Mouse (Mus musculus): ENCODE results near the gene Scp2d1.
"Not testable (repeated sequence)": the region's sequence is repeated elsewhere in the genome, so short reads cannot be mapped to it uniquely, and the experiment has no call there.

Scp2d1 gene

DNA sequence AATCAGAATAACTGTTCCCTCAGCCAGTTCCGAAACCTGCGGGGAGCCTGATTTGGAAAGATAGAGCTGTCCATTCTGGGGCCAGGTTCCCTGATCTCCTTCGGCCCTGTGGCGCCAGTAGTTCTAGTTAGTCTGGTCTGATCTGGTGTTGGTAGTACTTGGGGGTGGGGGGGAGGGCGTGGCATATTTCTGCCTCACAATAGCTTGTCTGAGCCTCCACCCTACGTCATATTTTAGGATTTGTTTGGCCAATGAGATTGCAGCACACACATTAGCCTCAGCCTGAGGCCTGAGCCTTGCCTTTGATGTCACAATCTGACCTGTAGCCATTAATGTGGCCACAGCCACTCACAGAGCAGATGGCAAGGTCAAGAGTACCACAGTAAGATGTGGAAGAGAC is at the start of gene Scp2d1:
Scp2d1 (plus strand) TSS at position 301 of the 400 bp plus-strand sequence.
- not testable (repeated sequence) for DNase-seq (ENCODE audit: low spot score)

DNA sequence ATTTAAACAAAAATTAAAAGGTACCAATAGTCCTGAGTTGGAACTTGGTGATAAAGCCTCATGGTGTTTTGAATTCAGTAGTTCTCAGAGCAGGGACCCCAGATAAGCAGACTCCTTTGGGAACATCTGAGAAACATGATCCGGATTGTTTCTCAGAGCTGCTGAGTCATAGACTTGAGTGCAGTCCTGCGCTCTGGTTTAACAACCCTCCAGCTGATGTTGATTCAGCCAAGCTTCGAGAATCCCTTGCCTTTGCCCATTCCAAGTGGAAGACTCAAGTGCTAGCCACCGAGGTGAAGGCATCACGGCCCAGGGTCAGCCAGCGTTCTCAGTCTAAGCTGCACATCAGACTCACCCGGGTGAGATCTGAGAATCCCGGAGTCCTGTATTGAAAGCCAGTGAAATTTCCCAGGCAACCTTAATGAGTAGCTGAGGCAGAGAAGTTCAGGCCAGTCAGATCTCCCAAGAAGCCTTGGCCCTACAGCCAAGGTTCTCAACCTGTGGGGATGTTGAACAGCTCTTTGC is 48.8 kb upstream of the Scp2d1 start:
- DNase-seq (ENCODE audit: low spot score), result no peak

DNA sequence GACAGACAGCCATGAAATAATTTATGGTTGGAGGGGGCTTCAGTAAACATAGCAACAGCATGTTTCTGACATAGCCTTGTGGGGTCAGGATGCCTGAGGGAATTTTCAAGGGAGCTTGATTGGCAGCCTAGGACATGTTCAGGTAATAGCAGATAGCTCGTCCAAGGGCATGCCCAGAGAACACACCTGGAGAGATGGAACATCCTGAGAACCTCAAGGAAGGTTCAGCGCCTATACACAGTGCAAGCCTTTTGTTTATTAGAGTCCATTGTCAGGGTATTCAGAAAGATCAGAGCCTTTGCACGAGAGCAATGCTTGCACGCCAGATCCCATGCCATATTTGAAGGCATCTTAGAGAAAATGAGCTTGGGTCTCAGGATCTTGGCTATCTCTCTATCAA is 47.8 kb upstream of the Scp2d1 start:
- DNase-seq (ENCODE audit: low spot score), result no peak

DNA sequence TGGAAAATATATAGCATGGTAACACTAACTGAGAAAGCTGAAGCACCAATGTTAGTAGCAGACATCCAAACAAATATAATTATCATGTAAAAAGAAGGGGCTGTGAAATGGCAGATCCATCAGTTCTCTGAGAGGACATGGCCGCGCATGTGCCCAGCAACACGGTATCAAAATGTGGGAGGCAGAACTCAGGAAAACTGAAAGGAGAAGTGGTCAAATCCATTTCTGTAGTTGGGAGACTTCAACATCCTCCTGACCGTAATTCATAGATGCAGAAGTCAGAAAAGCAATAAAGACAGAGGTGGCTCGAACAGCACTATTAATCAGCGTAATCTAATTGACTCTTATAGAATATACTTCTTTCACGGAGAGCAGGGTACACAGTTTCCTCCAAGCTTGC is 44.2 kb upstream of the Scp2d1 start:
- DNase-seq (ENCODE audit: low spot score), result no peak

DNA sequence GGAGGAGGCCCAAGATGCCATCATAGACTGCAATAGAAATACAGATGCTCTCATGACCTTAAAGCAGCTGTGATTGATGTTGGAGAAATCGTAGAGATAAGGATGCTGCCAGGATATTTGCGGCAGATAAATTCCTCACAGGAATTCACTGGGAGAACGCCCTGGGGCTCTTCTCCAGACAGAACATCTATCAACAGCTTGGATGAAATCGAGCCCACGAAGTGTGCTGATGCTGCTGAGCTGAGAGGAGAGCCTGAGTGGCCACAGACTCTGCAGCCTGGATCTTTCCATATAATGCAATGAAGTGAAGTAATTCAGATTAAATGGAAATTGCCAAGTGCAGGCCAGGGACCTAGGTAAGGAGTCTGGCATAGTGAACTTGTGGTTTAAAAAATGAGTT is 42.7 kb upstream of the Scp2d1 start:
- no peak for DNase-seq (ENCODE audit: low spot score)

DNA sequence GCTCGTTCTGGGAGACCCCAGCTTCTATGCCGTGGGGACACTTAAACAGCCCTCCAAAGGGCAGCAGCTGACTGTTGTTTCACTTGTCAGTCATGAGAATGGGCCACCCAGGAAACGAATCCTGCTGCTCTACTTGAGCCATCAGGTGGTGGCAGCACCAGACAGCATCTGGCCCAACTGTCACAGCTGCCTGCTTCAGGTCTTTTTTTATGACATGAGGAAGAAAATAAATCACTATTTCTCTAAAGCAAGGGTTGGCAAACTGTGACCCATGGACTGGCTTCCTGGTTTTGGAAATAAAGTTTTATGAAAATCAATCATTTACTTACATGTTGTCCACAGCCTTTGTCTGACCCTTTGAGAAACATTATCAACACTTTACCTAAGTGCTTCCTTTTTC is 41.6 kb upstream of the Scp2d1 start:
- DNase-seq (ENCODE audit: low spot score), result no peak

DNA sequence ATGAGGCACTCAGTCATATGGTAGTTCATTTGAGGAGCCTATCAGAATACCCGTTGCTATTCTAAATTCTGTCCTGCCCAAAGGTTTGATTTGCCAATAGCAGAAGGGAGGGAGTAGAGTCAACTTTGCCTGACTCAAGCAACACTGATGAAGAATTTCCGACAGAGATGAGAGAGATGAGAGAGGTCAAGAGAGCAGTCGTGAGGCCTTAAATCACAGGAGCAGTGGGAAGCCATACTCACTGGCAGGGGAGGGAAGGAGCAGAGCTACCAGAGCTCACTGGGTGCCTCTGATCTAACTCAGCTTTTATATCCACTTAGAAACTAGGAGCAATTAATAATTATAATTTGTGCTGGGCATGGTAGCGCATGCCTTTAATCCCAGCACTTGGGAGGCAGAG is 41.0 kb upstream of the Scp2d1 start:
- DNase-seq (ENCODE audit: low spot score), result no peak

DNA sequence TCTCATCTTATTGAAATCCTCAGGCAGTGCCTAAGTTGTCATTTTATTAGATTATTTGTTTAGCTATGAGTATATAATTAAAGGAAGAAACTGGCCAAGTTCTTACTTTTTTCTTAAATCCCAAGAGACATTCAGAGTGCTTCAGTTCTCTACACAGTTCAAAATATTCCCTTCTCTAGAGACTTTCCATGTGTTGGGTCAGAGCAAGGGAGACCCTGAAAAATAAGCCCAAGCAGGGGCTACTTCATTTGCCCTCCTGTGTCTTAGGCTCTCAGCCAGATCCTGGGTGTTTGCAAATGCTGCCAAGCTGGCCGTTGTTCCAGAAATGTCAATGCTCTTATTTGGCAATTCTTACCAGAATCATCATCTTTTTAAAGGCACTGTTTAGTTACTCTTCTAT is 40.3 kb upstream of the Scp2d1 start:
- DNase-seq (ENCODE audit: low spot score), result no peak

DNA sequence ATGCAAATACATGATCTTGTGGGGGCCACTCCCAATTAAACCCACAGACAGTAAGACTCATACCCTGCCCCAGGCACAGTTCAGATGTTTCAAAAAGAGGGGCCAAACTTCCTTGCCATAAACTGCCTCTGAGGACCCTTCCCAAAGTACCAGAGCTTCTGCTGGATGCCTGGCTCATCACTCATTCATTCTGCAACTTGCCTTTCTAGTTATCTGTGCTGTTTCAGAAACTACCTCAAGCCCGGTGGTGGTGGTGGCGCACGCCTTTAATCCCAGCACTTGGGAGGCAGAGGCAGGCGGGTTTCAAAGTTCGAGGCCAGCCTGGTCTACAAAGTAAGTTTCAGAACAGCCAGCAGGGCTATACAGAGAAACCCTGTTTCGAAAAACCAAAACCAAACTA is 39.6 kb upstream of the Scp2d1 start:
- no peak for DNase-seq (ENCODE audit: low spot score)

DNA sequence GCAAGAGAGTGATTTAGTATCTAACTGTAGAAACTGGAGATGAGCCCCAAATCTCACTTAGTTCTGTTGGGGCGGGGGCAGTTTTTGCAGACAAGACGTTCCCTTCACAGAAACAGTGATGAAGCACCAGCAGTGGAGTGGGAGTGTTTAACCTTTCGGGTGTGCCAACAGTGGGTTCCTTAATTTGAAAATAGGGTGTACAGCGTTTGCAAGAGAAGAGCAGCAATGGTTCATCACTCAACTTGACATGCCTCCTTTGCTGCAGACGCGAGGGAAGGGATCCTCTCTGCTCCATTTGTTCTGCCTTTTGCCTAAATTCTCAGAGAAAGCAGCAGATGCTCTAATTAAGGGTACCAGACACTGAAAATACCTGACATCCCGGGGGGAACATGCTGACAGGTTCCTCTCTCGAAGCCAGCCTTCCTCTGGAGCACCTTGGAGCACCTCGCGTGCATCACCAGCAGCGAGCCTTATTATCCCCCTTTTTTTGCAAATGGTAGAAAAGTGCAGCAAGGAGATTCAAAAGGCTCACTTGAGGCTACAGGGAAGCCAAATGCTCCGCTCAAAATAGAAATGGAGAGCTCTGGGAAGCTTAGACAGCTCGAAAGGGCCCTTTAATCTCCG is 31.7 kb upstream of the Scp2d1 start:
- peak; percentile 47 for DNase-seq (ENCODE audit: low spot score)

DNA sequence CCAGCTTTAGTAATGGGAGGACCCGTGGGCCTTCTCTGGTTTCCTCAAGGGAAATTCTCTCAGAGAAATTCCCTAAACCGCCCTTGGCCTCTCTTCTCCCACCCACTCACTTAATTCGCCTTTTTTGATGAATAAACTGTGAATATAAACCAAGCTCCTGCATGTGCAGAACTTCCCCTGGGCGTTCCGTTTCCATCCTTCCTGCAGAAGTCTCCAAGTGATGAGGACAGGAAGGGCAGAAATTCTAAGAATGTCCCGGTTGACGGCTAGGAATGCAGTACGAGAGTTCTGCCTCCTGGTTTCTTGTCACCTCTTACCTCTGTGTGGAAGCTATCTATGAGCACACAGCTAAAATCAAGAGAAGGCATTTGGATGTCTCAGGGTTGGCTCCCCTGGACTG is 25.9 kb upstream of the Scp2d1 start:
- no peak for DNase-seq (ENCODE audit: low spot score)

DNA sequence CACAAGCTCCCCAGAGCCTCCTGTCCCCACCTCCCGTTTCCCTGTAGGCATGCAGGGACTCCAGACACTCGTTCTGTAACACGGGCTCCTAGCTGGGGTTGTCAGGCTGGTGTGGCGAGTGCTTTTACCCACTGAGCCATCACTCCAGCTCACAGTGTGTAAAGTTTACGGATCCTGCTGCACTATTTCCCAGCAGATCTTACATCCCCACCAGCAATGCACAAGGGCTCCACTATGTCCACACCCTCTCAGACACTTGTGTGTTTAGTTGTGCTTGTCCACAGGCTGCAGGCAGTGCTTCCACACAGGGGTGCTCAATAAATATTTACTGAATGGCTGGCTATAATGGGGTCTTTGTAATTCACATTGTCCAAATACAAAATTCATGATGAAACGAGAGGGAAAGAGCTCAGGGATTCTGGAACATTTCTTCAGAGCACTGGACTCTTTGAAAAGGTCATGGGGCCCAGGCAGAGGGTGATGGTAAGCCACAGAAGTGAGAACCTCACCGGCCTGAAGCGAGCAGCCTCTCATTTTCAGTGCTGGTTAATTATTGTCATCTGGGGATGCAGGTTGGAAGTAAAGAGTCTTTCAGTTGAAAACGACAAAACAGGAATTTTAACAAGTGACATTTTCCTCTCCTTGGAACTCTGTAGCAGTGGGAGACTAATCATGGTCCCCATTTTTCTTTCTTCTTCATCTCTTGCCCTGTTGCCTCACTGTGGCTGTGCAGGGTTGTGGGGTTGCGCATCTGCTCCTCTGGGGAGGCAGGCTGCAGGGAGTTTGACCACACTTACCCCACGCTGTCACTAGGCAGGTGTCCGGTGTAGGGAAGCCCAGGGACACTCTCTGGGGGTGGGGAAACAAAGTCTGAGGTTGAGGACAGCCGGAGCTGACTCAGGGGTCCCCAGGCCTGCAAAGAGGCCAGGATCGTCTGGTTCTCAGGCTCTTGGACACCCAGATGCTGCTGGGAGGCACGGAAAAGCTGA is 15.4 kb upstream of the Scp2d1 start:
- no peak for DNase-seq (ENCODE audit: low spot score)

DNA sequence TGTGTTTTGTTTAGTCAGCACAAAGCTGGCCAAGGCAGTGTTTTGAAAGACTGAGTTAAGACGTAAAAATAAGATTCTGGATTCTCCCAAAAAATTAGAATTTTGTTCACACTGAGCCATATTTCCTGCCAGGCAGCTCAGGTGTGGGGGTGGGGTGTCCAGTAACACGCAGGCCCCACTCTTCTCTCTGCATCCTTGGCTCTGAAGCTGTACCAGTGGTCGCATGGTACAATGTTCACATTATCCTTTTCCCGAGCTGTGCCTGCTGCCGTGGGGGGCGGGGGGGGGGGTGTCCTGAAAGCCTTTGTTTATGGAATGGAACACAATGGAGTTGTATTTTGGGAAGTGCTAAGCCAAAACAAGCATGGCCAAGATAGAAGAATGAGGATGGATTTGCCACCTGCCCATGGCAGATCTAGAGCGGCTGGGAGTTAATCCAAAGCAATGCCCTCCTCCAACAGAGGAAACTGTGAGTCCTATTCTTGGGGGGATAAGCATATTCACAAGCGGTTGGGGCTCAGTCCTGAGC is 5.1 kb downstream of the Scp2d1 start:
- no peak for DNase-seq (ENCODE audit: low spot score)

DNA sequence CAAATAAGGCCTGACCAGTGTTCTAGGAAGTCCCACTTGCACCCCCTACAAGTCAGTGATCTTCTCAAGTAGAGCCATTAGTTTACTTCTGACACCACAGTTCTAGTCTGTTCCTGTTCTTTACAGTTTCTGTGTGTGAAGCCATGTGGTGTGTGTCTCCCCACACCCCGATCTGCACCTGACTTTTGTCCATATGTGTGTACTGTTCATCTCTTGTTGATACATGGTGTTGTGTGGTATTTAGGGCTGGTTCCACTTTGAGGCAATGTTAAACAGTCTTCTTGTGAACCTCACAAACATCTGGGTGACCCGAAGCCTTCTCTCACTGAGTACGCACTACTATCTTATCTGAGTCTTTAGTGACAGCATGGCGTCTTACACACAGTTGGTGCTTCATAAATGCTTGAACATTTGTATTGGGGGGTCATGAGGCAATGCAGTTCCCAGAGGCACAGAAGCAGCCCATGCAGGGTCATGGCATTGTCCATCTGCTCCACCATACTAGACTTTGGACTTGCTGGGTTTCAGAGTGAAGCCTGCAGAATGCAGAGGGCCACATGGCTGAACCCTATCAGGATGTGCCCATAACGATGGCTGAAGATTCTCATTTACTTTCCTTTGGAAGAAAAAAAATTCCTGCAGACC is 13.3 kb downstream of the Scp2d1 start:
- no peak for DNase-seq (ENCODE audit: low spot score)

DNA sequence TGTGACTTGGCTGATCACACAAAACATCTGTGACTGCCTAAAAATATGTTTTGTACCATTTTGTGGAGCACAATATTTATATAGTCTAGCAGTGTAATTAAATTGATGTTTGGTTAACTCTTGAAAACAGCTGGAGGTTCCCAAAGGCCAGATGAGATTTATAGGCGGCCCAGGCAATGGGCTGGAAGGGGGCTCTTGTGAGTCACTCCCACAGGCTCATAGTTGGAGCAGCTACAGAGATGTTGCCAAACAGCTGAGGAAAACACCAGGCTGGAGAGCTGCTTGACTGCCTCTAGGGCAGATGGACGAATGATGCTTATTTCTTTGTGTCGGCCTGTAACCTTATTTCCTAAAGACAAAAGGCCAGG is 13.8 kb downstream of the Scp2d1 start:
- no peak for DNase-seq (ENCODE audit: low spot score)

DNA sequence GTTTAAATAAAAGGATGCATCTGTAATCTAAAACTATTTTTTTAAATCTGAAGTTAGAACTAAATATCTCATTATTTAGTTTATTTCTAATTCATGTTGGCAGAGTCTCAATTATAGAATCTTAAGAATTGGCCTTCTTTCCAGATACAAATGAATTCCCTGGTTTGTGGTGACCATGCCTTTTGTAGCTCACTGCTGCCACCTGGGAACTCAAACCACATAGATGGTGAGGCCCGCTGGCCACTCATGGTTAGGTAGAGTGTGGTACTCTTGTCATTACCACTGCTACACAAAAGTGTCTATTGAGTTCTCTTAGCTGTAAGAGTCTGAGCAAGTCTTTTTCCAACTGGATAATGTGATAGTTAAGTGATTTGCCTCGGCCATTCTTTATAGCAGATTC is 45.4 kb downstream of the Scp2d1 start:
- DNase-seq (ENCODE audit: low spot score), result peak; percentile 16

Data from layer of hippocampus, adult 9-10 months (tissue).